In genomic region chr9:117967080-117967479, GRCm38 (mm10) we compare ENCODE assay signal across 16 mouse cellular contexts.
A peak's percentile ranks its signal among the peaks of the same experiment; 100 is the strongest.
DNase-seq lines count a peak whose midpoint lies in the region; ATAC-seq and TF ChIP-seq lines count a peak whose summit lies in the region.
"Had no signal": no experiment of that assay in that cellular context is flagged by ENCODE, and none has a peak within 500 bp of the region (broad histone marks: within the 10 kb centered on the region; RNA-seq: fewer than 3 reads in every experiment).

No protein-coding gene starts in this region.

- peaks cover 7% of the 10 kb centered on the region for H3K4me1 ChIP-seq in forebrain, embryonic 16.5 days (replicated peaks; ENCODE audit: control insufficient read depth, insufficient read depth, low read length)
- no peaks in the 10 kb centered on the region for H3K4me1 ChIP-seq in forebrain, postnatal 0 days (ENCODE audit: insufficient read depth)
- 0 out of 2 replicates have a peak, but pooled peaks cover 5% of the 10 kb centered on the region for H3K4me1 ChIP-seq in kidney, embryonic 16.5 days (ENCODE audit: insufficient read depth, low read length)
- H3K4me1 ChIP-seq: heart, embryonic 15.5 days; limb, embryonic 10.5 days; neural tube, embryonic 13.5 days had no signal

- WGBS in forebrain, embryonic 16.5 days, result 38% methylated on average over 2 of the region's 2 CpGs
- 36% methylated on average over 2 of the region's 2 CpGs for WGBS in forebrain, postnatal 0 days
- 59% methylated on average over 2 of the region's 2 CpGs for WGBS in kidney, embryonic 16.5 days

- TF ChIP-seq CTCF in forebrain, postnatal 0 days (IDR thresholded peaks at IDR 0.05; ENCODE audit: low read depth), result no peak

- no peak overlapping the region for H3K4me3 ChIP-seq in forebrain, embryonic 16.5 days (replicated peaks; ENCODE audit: low read length)
- no peak overlapping the region for H3K4me3 ChIP-seq in forebrain, postnatal 0 days (ENCODE audit: low read depth, low read length)
- no peak overlapping the region for H3K4me3 ChIP-seq in kidney, embryonic 16.5 days (ENCODE audit: low read length)
- H3K4me3 ChIP-seq: heart, embryonic 15.5 days; hindbrain, embryonic 15.5 days; intestine, embryonic 15.5 days; left cerebral cortex, adult 2 months; limb, embryonic 10.5 days; neural tube, embryonic 13.5 days had no signal

- peak; percentile 38; the same call in 1 of the 2 replicates for ATAC-seq in forebrain, embryonic 16.5 days
- no peak for ATAC-seq in forebrain, postnatal 0 days
- 0 out of 2 replicates have a peak, but pooled peaks have one; percentile 54 for ATAC-seq in kidney, embryonic 16.5 days (ENCODE audit: low FRiP score, low TSS enrichment)
- ATAC-seq: liver, postnatal 0 days had no signal

- H3K9me3 ChIP-seq in forebrain, embryonic 16.5 days (ENCODE audit: control insufficient read depth, low read length), result no peaks in the 10 kb centered on the region
- no peaks in the 10 kb centered on the region for H3K9me3 ChIP-seq in forebrain, postnatal 0 days (ENCODE audit: low read length)
- no peaks in the 10 kb centered on the region for H3K9me3 ChIP-seq in kidney, embryonic 16.5 days (ENCODE audit: low read length)
- H3K9me3 ChIP-seq: heart, embryonic 15.5 days; hindbrain, embryonic 15.5 days; intestine, embryonic 15.5 days; limb, embryonic 10.5 days; neural tube, embryonic 13.5 days had no signal

- no peak overlapping the region for H3K9ac ChIP-seq in forebrain, embryonic 16.5 days (replicated peaks; ENCODE audit: low read depth, low read length)
- no peak overlapping the region for H3K9ac ChIP-seq in forebrain, postnatal 0 days
- no peak overlapping the region for H3K9ac ChIP-seq in kidney, embryonic 16.5 days (replicated peaks; ENCODE audit: low read length)
- H3K9ac ChIP-seq: heart, embryonic 15.5 days; hindbrain, embryonic 15.5 days; intestine, embryonic 15.5 days; liver, postnatal 0 days; neural tube, embryonic 13.5 days had no signal

- H3K4me2 ChIP-seq in forebrain, embryonic 16.5 days (ENCODE audit: low read length), result no peak overlapping the region
- no peak overlapping the region for H3K4me2 ChIP-seq in forebrain, postnatal 0 days (ENCODE audit: low read depth)
- no peak overlapping the region for H3K4me2 ChIP-seq in kidney, embryonic 16.5 days (replicated peaks; ENCODE audit: low read depth, low read length)
- H3K4me2 ChIP-seq: heart, embryonic 15.5 days; hindbrain, embryonic 15.5 days; intestine, embryonic 15.5 days; neural tube, embryonic 13.5 days had no signal

- DNase-seq in forebrain, postnatal 0 days, result no peak
- peak; percentile 28 for DNase-seq in kidney, adult 18-20 months
- no peak for DNase-seq in retina, embryonic 14.5 days (ENCODE audit: low spot score)
- DNase-seq in testis, postnatal 10 days (ENCODE audit: low spot score), result no peak
- DNase-seq in adrenal gland, postnatal 14 days, result no peak
- DNase-seq: gastrocnemius, postnatal 25 days; liver, postnatal 0 days; spleen, adult 18-20 months had no signal

- no peaks in the 10 kb centered on the region for H3K27me3 ChIP-seq in forebrain, embryonic 16.5 days (replicated peaks; ENCODE audit: control insufficient read depth, insufficient read depth, low read length)
- H3K27me3 ChIP-seq in forebrain, postnatal 0 days (ENCODE audit: insufficient read depth, low read length), result no peaks in the 10 kb centered on the region
- H3K27me3 ChIP-seq in kidney, embryonic 16.5 days (ENCODE audit: insufficient read depth, low read length), result no peaks in the 10 kb centered on the region
- H3K27me3 ChIP-seq: heart, embryonic 15.5 days; hindbrain, embryonic 15.5 days; intestine, embryonic 15.5 days; neural tube, embryonic 13.5 days had no signal

- no peak overlapping the region for H3K27ac ChIP-seq in forebrain, embryonic 16.5 days (ENCODE audit: low read length)
- no peak overlapping the region for H3K27ac ChIP-seq in forebrain, postnatal 0 days (ENCODE audit: low read depth, low read length)
- no peak overlapping the region for H3K27ac ChIP-seq in kidney, embryonic 16.5 days (ENCODE audit: low read length)
- H3K27ac ChIP-seq: heart, embryonic 15.5 days; hindbrain, embryonic 15.5 days; intestine, embryonic 15.5 days; left cerebral cortex, adult 2 months; limb, embryonic 10.5 days; neural tube, embryonic 13.5 days had no signal

- H3K36me3 ChIP-seq in forebrain, embryonic 16.5 days (ENCODE audit: control insufficient read depth, insufficient read depth), result no peaks in the 10 kb centered on the region
- H3K36me3 ChIP-seq in forebrain, postnatal 0 days (ENCODE audit: insufficient read depth), result no peaks in the 10 kb centered on the region
- H3K36me3 ChIP-seq in kidney, embryonic 16.5 days (ENCODE audit: insufficient read depth, low read length), result no peaks in the 10 kb centered on the region
- H3K36me3 ChIP-seq: heart, embryonic 15.5 days; hindbrain, embryonic 15.5 days; intestine, embryonic 15.5 days; limb, embryonic 10.5 days; neural tube, embryonic 13.5 days had no signal
